Mouse (Mus musculus) testis, adult 2 months (tissue): ENCODE data around the gene Sh2b2.

ENCODE experiments used
- CTCF ChIP-seq: fragments of 200-500 bp; IDR thresholded peaks from 2 replicates; pipeline ENCODE4 v1.5.1; 2012; ENCODE audit warnings: low read depth, mild to moderate bottlenecking, inconsistent platforms, low read length, moderate library complexity; ENCODE audit not compliant: control insufficient read depth, insufficient read depth, insufficient replicate concordance
- POLR2A ChIP-seq: fragments of 200-500 bp; IDR thresholded peaks from 2 replicates; pipeline ENCODE4 v1.6.1; 2012; ENCODE audit warnings: low read depth, mild to moderate bottlenecking, inconsistent platforms, low read length, moderate library complexity; ENCODE audit not compliant: control insufficient read depth

- no peak for TF ChIP-seq CTCF
- TF ChIP-seq POLR2A, result no peak
Measured at GRCm38 (mm10) chr5:136237607-136238006, 8.7 kb downstream of the Sh2b2 start.
